Mouse (Mus musculus) heart, embryonic 14.5 days (tissue): ENCODE data around the gene Sumo2. TPM values are rescaled to one million over a fixed set of nuclear protein-coding genes. Genes with fewer than 3 reads are reported as not detected.

Experiments used
- ATAC-seq: fragments of 200-750 bp; cut with Nextera tagmentation; 2 replicates; pipeline ENCODE4 v1.8.0; 2017; ENCODE audit warnings: low read depth, moderate TSS enrichment; ENCODE audit not compliant: insufficient number of reproducible peaks, insufficient read depth, low FRiP score
- H3K27ac ChIP-seq, 2 experiments: fragments of 200-500 bp in 1 of 2; fragments of 300-500 bp in 1 of 2; sonication (generic) in 1 of 2; replicated peaks in 1 of 2; 2 replicates each; pipeline ENCODE4 v1.5.1; 2012 to 2014; ENCODE audit warnings: low read depth in 2 of 2, low read length in 2 of 2, control low read depth in 1 of 2, mild to moderate bottlenecking in 1 of 2, mixed read lengths in 1 of 2; ENCODE audit not compliant: control insufficient read depth in 1 of 2, insufficient read depth in 1 of 2
- H3K27me3 ChIP-seq: fragments of 300-500 bp; sonication (generic); 2 replicates; pipeline ENCODE4 v1.6.1; 2014; ENCODE audit warnings: mild to moderate bottlenecking, low read length, control low read depth; ENCODE audit not compliant: control insufficient read depth, insufficient read depth
- H3K36me3 ChIP-seq: fragments of 300-500 bp; sonication (generic); 2 replicates; pipeline ENCODE4 v1.6.1; 2014; ENCODE audit warnings: mild to moderate bottlenecking, control low read depth, low read length, mixed read lengths; ENCODE audit not compliant: control insufficient read depth, insufficient read depth
- H3K4me1 ChIP-seq, 2 experiments: fragments of 200-500 bp in 1 of 2; fragments of 300-500 bp in 1 of 2; sonication (generic) in 1 of 2; 2 replicates each; pipeline ENCODE4 v1.6.1; 2012 to 2014; ENCODE audit warnings: low read length in 2 of 2, control low read depth in 1 of 2, mixed read lengths in 1 of 2; ENCODE audit not compliant: control insufficient read depth in 2 of 2, insufficient read depth in 2 of 2
- H3K4me2 ChIP-seq: fragments of 300-500 bp; sonication (generic); 2 replicates; pipeline ENCODE4 v1.6.1; 2014; ENCODE audit warnings: mild to moderate bottlenecking, low read length
- H3K4me3 ChIP-seq, 2 experiments: fragments of 200-500 bp in 1 of 2; fragments of 300-500 bp in 1 of 2; sonication (generic) in 1 of 2; 2 replicates each; pipeline ENCODE4 v1.5.1; 2012 to 2014; ENCODE audit warnings: low read length in 2 of 2, mild to moderate bottlenecking in 2 of 2, control low read depth in 1 of 2, low read depth in 1 of 2, moderate library complexity in 1 of 2; ENCODE audit not compliant: control insufficient read depth in 1 of 2, insufficient read depth in 1 of 2
- H3K9ac ChIP-seq: fragments of 300-500 bp; sonication (generic); 2 replicates; pipeline ENCODE4 v1.6.1; 2014; ENCODE audit warnings: mild to moderate bottlenecking, low read length
- H3K9me3 ChIP-seq: fragments of 300-500 bp; sonication (generic); 2 replicates; pipeline ENCODE4 v1.6.1; 2016; ENCODE audit warnings: low read length, control low read depth; ENCODE audit not compliant: control insufficient read depth
- WGBS: fragments of 180-500 bp; shearing (Covaris S2); extraction: QIAGEN DNeasy Blood & Tissue Kit; methylation state at CpG from one replicate; pipeline ENCODE4 v1.1.7; 2014; 5-methylcytosine and 5-hydroxymethylcytosine counted together
- polyA plus RNA-seq: library from polyadenylated mRNA; unstranded; fragments of >200 nt; fragmentation: Nextera tagmentation; extraction: Ambion mirVana; gene quantifications from 2 replicates; pipeline ENCODE4 v1.2.1, GENCODE M21; 2014

The Sumo2 gene
- polyA plus RNA-seq, 1 experiment from 2014 or later: 636 TPM

DNA sequence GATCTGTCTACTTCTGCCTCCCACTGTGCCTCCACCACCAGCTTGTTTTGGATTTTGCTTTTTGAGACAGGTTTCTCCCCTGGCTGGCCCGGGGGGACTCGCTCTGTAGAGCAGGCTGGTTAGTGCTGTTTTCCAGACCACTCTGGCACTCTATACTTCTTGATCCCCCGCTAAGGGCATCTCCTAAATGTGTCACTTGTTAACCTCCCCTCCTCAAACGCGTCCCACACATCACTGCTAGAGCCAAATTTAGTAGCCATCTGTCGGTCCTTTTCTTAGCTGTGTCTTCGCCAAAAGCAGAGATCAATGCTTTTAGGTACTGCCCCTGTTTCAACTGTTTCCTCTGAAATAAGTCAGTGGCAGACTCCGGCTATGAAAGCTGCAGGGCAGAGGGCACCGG is 17.4 kb downstream of the Sumo2 start:
- Histone ChIP-seq H3K4me3 (no peak overlapping the region), H3K4me1 (peaks cover 10 to 20% of the 10 kb centered on the region in 2 experiments), H3K4me2 (no peak overlapping the region), H3K27ac (peak overlapping the region in 1 of 2 experiments; percentile 50; a peak in 2 of 4 replicates), H3K9me3 (no peaks in the 10 kb centered on the region), H3K9ac (no peak overlapping the region), H3K27me3 (no peaks in the 10 kb centered on the region), H3K36me3 (peaks cover 13% of the 10 kb centered on the region)
- 36% methylated on average over 9 of the region's 9 CpGs for WGBS
- ATAC-seq: no peak

- Histone ChIP-seq H3K9ac (no peak overlapping the region), H3K9me3 (no peaks in the 10 kb centered on the region), H3K27me3 (no peaks in the 10 kb centered on the region), H3K27ac (no peak overlapping the region), H3K4me3 (no peak overlapping the region), H3K36me3 (peaks cover 2% of the 10 kb centered on the region; the same call in 1 of the 2 replicates), H3K4me2 (no peak overlapping the region), H3K4me1 (peaks cover 17 to 28% of the 10 kb centered on the region in 2 experiments)
- 75% methylated on average over 5 of the region's 5 CpGs for WGBS
- ATAC-seq: no peak
Observed at GRCm38 (mm10) chr11:115516942-115517341, 19.1 kb downstream of the Sumo2 start.

GRCm38 (mm10) chr11:115515021-115515420 is 21.1 kb downstream of the Sumo2 start:
- ATAC-seq: no peak
- H3K4me1 ChIP-seq: peaks cover 22 to 39% of the 10 kb centered on the region in 2 experiments
- no peak overlapping the region for H3K27ac ChIP-seq
- 68% methylated on average over 6 of the region's 6 CpGs for WGBS
- H3K4me2 ChIP-seq: peak overlapping the region; percentile 53
- no peak overlapping the region for H3K9ac ChIP-seq
- no peaks in the 10 kb centered on the region for H3K36me3 ChIP-seq
- H3K27me3 ChIP-seq: no peaks in the 10 kb centered on the region
- H3K4me3 ChIP-seq: no peak overlapping the region
- no peaks in the 10 kb centered on the region for H3K9me3 ChIP-seq

- Histone ChIP-seq H3K36me3 (no peaks in the 10 kb centered on the region), H3K27ac (peak within 1 kb of the TSS; percentile 82 to 91), H3K9ac (peak within 1 kb of the TSS; percentile 98), H3K4me2 (peak within 1 kb of the TSS; percentile 79), H3K9me3 (no peaks in the 10 kb centered on the region), H3K27me3 (no peaks in the 10 kb centered on the region), H3K4me3 (peak within 1 kb of the TSS; percentile 82 to 97), H3K4me1 (peaks cover 24 to 40% of the 10 kb centered on the region in 2 experiments)
- ATAC-seq: peak; percentile 95
- under 1% methylated on average over 24 of the region's 24 CpGs for WGBS
Observed at GRCm38 (mm10) chr11:115514238-115514663, 21.8 kb downstream of the Sumo2 start, which contains the start of gene Jpt1. Jpt1 (minus strand) TSS chr11:115514387.

DNA sequence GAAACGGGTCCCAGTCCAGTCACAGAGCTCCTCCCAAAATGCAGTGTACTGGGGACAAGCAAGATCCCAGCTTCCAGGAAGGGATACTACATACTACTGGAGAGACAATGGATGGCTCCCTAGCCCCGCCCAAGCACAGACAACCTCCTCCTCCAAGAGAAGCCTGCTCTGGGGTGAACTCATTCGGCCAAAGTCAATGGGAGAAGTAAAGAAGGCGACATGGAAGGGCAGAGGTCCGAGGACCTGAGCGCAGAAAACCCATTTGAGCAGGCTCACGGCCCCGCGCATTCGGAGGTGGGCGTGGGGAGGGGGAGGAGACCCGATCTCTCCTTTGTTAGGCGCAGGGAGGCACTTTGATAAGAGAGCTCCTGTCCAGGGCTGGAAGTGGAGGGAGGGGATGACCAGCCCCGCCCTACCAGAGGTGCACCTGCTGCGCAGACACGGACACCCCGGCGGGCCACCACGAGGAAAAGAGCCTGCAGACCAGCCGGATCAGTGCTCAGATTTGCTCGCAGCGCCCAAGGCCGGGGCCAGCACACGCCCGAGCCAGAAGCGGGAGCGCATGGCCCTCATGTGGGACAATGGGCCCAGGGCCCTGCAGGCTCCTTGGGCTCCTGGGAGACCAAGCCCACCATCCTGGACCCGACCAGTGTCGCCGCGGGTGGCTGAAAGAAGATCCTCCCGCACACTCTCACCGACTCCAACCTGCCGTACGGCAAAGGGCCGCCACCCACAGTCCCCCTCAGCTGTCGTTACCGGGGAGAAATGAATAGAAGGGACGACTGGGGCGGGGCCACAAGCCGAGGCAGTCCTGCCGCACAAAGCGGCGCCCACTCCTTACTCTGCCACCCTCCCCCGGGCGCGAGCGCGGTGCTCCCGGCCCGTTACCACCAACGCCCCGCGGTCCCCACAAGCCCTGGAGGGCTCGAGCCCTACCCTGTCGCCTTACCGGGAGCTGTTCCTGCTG is 22.5 kb downstream of the Sumo2 start:
- peak; percentile 53 for ATAC-seq
- no peaks in the 10 kb centered on the region for H3K9me3 ChIP-seq
- WGBS: under 1% methylated on average over 57 of the region's 57 CpGs
- peak overlapping the region; percentile 98 for H3K9ac ChIP-seq
- H3K36me3 ChIP-seq: peaks cover 3% of the 10 kb centered on the region; the same call in 1 of the 2 replicates
- no peaks in the 10 kb centered on the region for H3K27me3 ChIP-seq
- peak overlapping the region; percentile 82 to 97 for H3K4me3 ChIP-seq
- H3K4me2 ChIP-seq: peak overlapping the region; percentile 79
- H3K4me1 ChIP-seq: peaks cover 23 to 40% of the 10 kb centered on the region in 2 experiments
- H3K27ac ChIP-seq: peak overlapping the region; percentile 82 to 91

GRCm38 (mm10) chr11:115512407-115513183 is 23.5 kb downstream of the Sumo2 start:
- peak overlapping the region; percentile 82 to 97 for H3K4me3 ChIP-seq
- no peak for ATAC-seq
- peak overlapping the region; percentile 82 to 91 for H3K27ac ChIP-seq
- H3K36me3 ChIP-seq: peaks cover 3% of the 10 kb centered on the region; the same call in 1 of the 2 replicates
- WGBS: 36% methylated on average over 8 of the region's 8 CpGs
- peak overlapping the region; percentile 79 for H3K4me2 ChIP-seq
- no peaks in the 10 kb centered on the region for H3K27me3 ChIP-seq
- H3K9me3 ChIP-seq: no peaks in the 10 kb centered on the region
- peaks cover 22 to 46% of the 10 kb centered on the region in 2 experiments for H3K4me1 ChIP-seq
- peak overlapping the region; percentile 98 for H3K9ac ChIP-seq

GRCm38 (mm10) chr11:115512004-115512403 is 24.1 kb downstream of the Sumo2 start:
- H3K4me3 ChIP-seq: peak overlapping the region; percentile 82 to 97
- H3K9ac ChIP-seq: peak overlapping the region; percentile 98
- peak overlapping the region; percentile 25 to 91; a peak in 3 of 4 replicates for H3K27ac ChIP-seq
- H3K4me1 ChIP-seq: peaks cover 26 to 52% of the 10 kb centered on the region in 2 experiments
- H3K27me3 ChIP-seq: no peaks in the 10 kb centered on the region
- peaks cover 5% of the 10 kb centered on the region; the same call in 1 of the 2 replicates for H3K36me3 ChIP-seq
- no peak for ATAC-seq
- 56% methylated on average over 3 of the region's 3 CpGs for WGBS
- no peaks in the 10 kb centered on the region for H3K9me3 ChIP-seq
- H3K4me2 ChIP-seq: peak overlapping the region; percentile 79
